Mouse (Mus musculus): ENCODE data around the gene Sprtn.

GRCm38 (mm10) chr8:124950069-124950456, 52.4 kb downstream of the Sprtn start:
- no peak; the same call in 1 of the 2 replicates for TF ChIP-seq CTCF (IDR thresholded peaks at IDR 0.05; ENCODE audit: low read depth, low read length)
- no peak for TF ChIP-seq POLR2A (IDR thresholded peaks at IDR 0.05; ENCODE audit: borderline replicate concordance, low read depth, low read length)
